Mouse (Mus musculus) small intestine, adult 2 months (tissue): ENCODE results near the gene Birc2.

Experiments
- CTCF ChIP-seq: fragments of 200-500 bp; IDR thresholded peaks from 2 replicates; pipeline ENCODE4 v1.5.1; 2012; ENCODE audit warnings: low read depth, mild to moderate bottlenecking, control low read depth, inconsistent platforms, low read length, moderate library complexity, mixed read lengths; ENCODE audit not compliant: insufficient replicate concordance, insufficient read length; ENCODE audit errors: extremely low read depth
- POLR2A ChIP-seq: fragments of 200-500 bp; IDR thresholded peaks from 2 replicates; pipeline ENCODE4 v1.6.1; 2012; ENCODE audit warnings: low read depth, mild to moderate bottlenecking, control low read depth, inconsistent platforms, low read length, moderate library complexity

GRCm38 (mm10) chr9:7789764-7790575, 46.9 kb downstream of the Birc2 start:
- no peak for TF ChIP-seq CTCF
- no peak for TF ChIP-seq POLR2A
